8 mouse cellular contexts compared by ENCODE assay signal in genomic region chr5:52470991-52471801, GRCm38 (mm10). TPM values are rescaled to one million over a fixed set of nuclear protein-coding genes. Genes with fewer than 3 reads are reported as not detected.
DNase-seq lines count a peak whose midpoint lies in the region; ATAC-seq and TF ChIP-seq lines count a peak whose summit lies in the region.

Gene Ccdc149, minus strand, starts transcription at chr5:52471521.

- peaks cover 5% of the 10 kb centered on the region; the same call in 1 of the 2 replicates for H3K27me3 ChIP-seq in embryonic facial prominence, embryonic 14.5 days (replicated peaks; ENCODE audit: control insufficient read depth, insufficient read depth, low read length)
- peaks cover 34% of the 10 kb centered on the region for H3K27me3 ChIP-seq in midbrain, embryonic 10.5 days (ENCODE audit: low read depth, poor library complexity, severe bottlenecking)
- no peaks in the 10 kb centered on the region for H3K27me3 ChIP-seq in small intestine, adult 2 months (ENCODE audit: control insufficient read depth, insufficient read depth, low read length)

- peak within 1 kb of the TSS; percentile 65 for H3K4me3 ChIP-seq in embryonic facial prominence, embryonic 14.5 days (ENCODE audit: low read depth, low read length)
- H3K4me3 ChIP-seq in midbrain, embryonic 10.5 days, result peak within 1 kb of the TSS; percentile 67
- H3K4me3 ChIP-seq in small intestine, adult 2 months (ENCODE audit: low read depth, low read length), result peak within 1 kb of the TSS; percentile 79

- H3K4me2 ChIP-seq in embryonic facial prominence, embryonic 14.5 days (ENCODE audit: low read depth, low read length), result peak within 1 kb of the TSS; percentile 81

- intact Hi-C loops in left cerebral cortex, postnatal 4 days (cut with DNase I), result no loop called here

- no peak within 1 kb of the TSS for H3K27ac ChIP-seq in embryonic facial prominence, embryonic 14.5 days (replicated peaks; ENCODE audit: low read depth, low read length)
- peak within 1 kb of the TSS; percentile 87 for H3K27ac ChIP-seq in midbrain, embryonic 10.5 days (replicated peaks)
- 0 out of 2 replicates have a peak within 1 kb of the TSS, but pooled peaks have one; percentile 10 for H3K27ac ChIP-seq in small intestine, adult 2 months (ENCODE audit: insufficient read depth, low read depth, low read length)

- TF ChIP-seq POLR2A in brain, embryonic 14.5 days (IDR thresholded peaks at IDR 0.05; ENCODE audit: borderline replicate concordance, extremely low read depth, insufficient read depth, insufficient read length, poor library complexity, severe bottlenecking), result peak; percentile 35; the same call in 1 of the 2 replicates
- no peak for TF ChIP-seq POLR2A in small intestine, adult 2 months (IDR thresholded peaks at IDR 0.05; ENCODE audit: low read depth, low read length)

- WGBS in embryonic facial prominence, embryonic 14.5 days, result under 1% methylated on average over 38 of the region's 65 CpGs
- under 1% methylated on average over 59 of the region's 65 CpGs for WGBS in midbrain, embryonic 10.5 days
- 2% methylated on average over 49 of the region's 65 CpGs for WGBS in small intestine, adult 2 months

- no peak for TF ChIP-seq CTCF in brain, embryonic 14.5 days (IDR thresholded peaks at IDR 0.05; ENCODE audit: borderline replicate concordance, extremely low read depth, insufficient read depth, insufficient read length)
- TF ChIP-seq CTCF in small intestine, adult 2 months (IDR thresholded peaks at IDR 0.05; ENCODE audit: extremely low read depth, insufficient read length, insufficient replicate concordance, low read depth, low read length), result no peak

- peak within 1 kb of the TSS; percentile 72 for H3K9ac ChIP-seq in embryonic facial prominence, embryonic 14.5 days (ENCODE audit: low read depth, low read length)

- no peaks in the 10 kb centered on the region for H3K4me1 ChIP-seq in embryonic facial prominence, embryonic 14.5 days (ENCODE audit: control insufficient read depth, insufficient read depth, low read length)
- H3K4me1 ChIP-seq in midbrain, embryonic 10.5 days, result peaks cover 14% of the 10 kb centered on the region
- H3K4me1 ChIP-seq in small intestine, adult 2 months (ENCODE audit: control insufficient read depth, insufficient read depth, insufficient read length, low read length), result peaks cover 2% of the 10 kb centered on the region

- peak; percentile 97 for ATAC-seq in embryonic facial prominence, embryonic 14.5 days (ENCODE audit: low read depth)

- H3K9me3 ChIP-seq in embryonic facial prominence, embryonic 14.5 days (ENCODE audit: control insufficient read depth, low read length), result 0 out of 2 replicates have a peak, but pooled peaks cover 4% of the 10 kb centered on the region
- H3K9me3 ChIP-seq in midbrain, embryonic 10.5 days (replicated peaks), result no peaks in the 10 kb centered on the region

- DNase-seq in brain, embryonic 14.5 days (ENCODE audit: low read depth), result peak; percentile 92
- peak; percentile 85 for DNase-seq in embryonic facial prominence, embryonic 14.5 days (ENCODE audit: low spot score)
- peak; percentile 38 for DNase-seq in heart, adult 8-10 months (ENCODE audit: low spot score)
- peak; percentile 80 to 82 for DNase-seq in kidney, adult 8-10 months
- DNase-seq in left cerebral cortex, postnatal 4 days, result peak; percentile 86
- peak; percentile 66 for DNase-seq in midbrain, embryonic 10.5 days (ENCODE audit: low spot score)
- DNase-seq in natural killer cell, adult 2 months (ENCODE audit: low spot score in 2 of 2), result no peak

- no peaks in the 10 kb centered on the region for H3K36me3 ChIP-seq in embryonic facial prominence, embryonic 14.5 days (ENCODE audit: control insufficient read depth, insufficient read depth, low read length)
- H3K36me3 ChIP-seq in midbrain, embryonic 10.5 days, result no peaks in the 10 kb centered on the region
- H3K36me3 ChIP-seq in small intestine, adult 2 months (ENCODE audit: control insufficient read depth, insufficient read depth, low read length), result no peaks in the 10 kb centered on the region

RNA-seq across cellular contexts. Expression of gene Ccdc149, which starts in this region (rescaled TPM):
- polyA plus RNA-seq in brain, embryonic 14.5 days (2012; rRNA removed), result 8.0 and 11.3 TPM in 2 replicates
- polyA plus RNA-seq in embryonic facial prominence, embryonic 14.5 days (2014; fragmentation: Nextera tagmentation; extraction: Ambion mirVana), result 3.3 and 3.8 TPM in 2 replicates
- 1 to 10 TPM; 6.4 to 9.6 (median 8.7) TPM for total RNA-seq in heart, adult 8-10 months (2022)
- 10 to 100 TPM; 28.2 to 30.7 TPM for total RNA-seq in left cerebral cortex, postnatal 4 days (2021)
- polyA plus RNA-seq in midbrain, embryonic 10.5 days (2016; fragmentation: Nextera tagmentation; extraction: Ambion mirVana), result 1.9 and 2.9 TPM in 2 replicates
- 0.76 and 1.9 TPM in 2 replicates for polyA plus RNA-seq in small intestine, adult 2 months (2012; rRNA removed)

Comparison
In these comparisons a context has a peak if more than half of its experiments do, and no peak if none do; other contexts are left out.
1. DNase-seq: peak in brain, embryonic 14.5 days (single experiment), embryonic facial prominence, embryonic 14.5 days (single experiment), heart, adult 8-10 months (single experiment), kidney, adult 8-10 months (2 of 2), left cerebral cortex, postnatal 4 days (single experiment) and midbrain, embryonic 10.5 days (single experiment); none in natural killer cell, adult 2 months (0 of 2).
2. Peak in every context shown above with its lines, with median percentiles within 50 percentile points of each other: H3K4me3 ChIP-seq.